Mouse (Mus musculus) CD4-positive naive resting alpha-beta T cell, adult 57 days (primary cell): ENCODE data around the gene Gm14124. TPM values are rescaled to one million over a fixed set of nuclear protein-coding genes. Genes with fewer than 3 reads are reported as not detected.

ENCODE experiments used
- total RNA-seq: library from RNA; stranded (reverse); gene quantifications from one replicate; pipeline ENCODE4 v1.2.4, GENCODE M21; 2023

Gene Gm14124
- 0.53 TPM for total RNA-seq

DNA sequence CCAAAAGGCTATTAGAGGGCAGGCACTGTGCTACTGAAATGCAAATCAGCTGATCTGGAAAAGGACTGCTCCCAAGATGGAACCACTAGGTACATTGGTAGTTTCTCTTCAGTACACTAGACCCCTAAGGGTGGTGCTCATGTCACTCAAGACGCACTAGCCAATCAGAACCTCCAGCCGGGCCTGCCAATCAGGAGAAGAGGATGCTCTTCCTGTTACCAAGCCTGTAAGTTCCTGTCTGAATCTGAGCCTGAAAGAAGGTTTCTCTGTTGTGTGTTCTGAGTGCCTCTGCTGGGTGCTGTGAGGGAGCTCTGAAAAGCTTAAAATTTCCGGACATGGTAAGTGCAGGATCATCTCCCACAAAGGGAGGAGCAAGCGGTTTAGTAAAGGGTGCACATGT lies at the start of gene Gm14124:
Gm14124 (plus strand) TSS at position 227 of the 400 bp plus-strand sequence.

DNA sequence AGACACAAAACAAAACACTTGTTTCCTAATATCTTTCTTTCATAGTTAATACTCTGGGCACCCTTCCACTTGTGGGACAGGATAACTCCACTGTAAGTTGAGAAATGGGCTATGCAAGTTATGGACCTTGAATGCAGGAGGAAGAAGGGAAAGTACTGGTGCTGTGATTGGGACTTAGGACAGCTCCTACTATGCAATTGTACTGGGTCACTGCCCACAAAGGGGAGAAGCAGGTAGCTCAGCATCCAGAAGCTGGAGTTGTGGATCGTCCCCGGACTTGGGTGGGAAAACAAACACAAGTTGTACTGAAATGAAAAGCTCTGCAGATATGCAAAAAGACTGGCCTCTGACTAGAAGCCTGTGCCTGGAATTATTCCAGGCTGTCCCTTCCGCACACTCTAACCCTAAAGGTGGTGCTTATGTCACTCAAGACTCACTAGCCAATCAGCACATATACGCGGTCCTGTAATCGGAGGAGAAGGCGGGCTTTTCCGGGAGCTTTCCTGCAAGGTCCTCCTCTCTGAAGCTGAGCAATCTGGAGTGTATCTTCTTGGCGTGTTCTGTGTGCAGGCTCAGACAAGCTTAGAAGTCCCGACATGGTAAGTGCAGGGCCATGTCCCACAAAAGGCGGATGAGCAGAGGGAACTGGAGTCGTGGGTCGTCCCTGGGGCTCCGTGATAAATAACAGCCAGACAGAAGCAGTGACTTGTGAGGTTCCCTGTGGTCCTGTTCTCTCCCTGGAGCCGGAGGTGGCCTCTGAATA lies 39.5 kb upstream of the Gm14124 start, which contains the start of gene Zfp937:
Zfp937 (plus strand) TSS at position 474 of the 763 bp plus-strand sequence.

DNA sequence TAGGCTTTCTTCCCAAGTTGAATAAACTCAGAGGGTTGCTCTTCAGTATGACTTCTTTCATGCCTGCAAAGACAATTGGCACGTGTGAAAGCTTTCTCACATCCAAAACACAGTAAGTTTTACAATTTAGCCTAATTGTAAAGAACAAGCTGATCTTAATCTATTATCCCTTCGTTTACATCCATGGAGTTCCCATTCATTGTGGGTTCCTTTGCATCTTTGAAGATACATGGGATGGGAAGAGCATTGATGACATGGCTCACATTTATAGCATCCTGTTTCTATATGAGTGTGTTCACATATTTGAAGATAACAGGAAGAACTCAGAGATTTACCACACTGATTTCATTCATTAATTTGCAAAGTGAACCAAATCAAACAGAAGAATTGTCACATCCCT lies 1.8 kb upstream of the Gm14124 start, which contains the start of gene Gm21994:
Gm21994 (minus strand) TSS at position 101 of the 400 bp plus-strand sequence.

Other genes with a start within 250 kb of the Gm14124 start
- gene Zfp120, start 120.8 kb upstream of the Gm14124 start, total RNA-seq: 8.2 TPM
- gene Gm10770, start 77.8 kb upstream of the Gm14124 start, total RNA-seq: not detected
- gene Gm14139, start 75.8 kb upstream of the Gm14124 start, total RNA-seq: 0.41 TPM
- gene Zfp937, start 39.4 kb upstream of the Gm14124 start, total RNA-seq: 6.7 TPM
- gene Gm21994, start 1.9 kb upstream of the Gm14124 start, total RNA-seq: 16.6 TPM
- gene Gm10130, start 66.2 kb downstream of the Gm14124 start, total RNA-seq: 8.9 TPM
- 9.8 TPM for gene 3300002I08Rik, start 105.2 kb downstream of the Gm14124 start, total RNA-seq
- gene Zfp442, start 194.0 kb downstream of the Gm14124 start, total RNA-seq: 3.6 TPM
- gene Zfp345, start 227.6 kb downstream of the Gm14124 start, total RNA-seq: 0.77 TPM